Mouse (Mus musculus): Measurements from ENCODE around the gene Larp4.

- TF ChIP-seq MAFK (IDR thresholded peaks at IDR 0.05; ENCODE audit: insufficient read depth, low read depth, low read length) (peak; percentile 99), ZC3H11A (IDR thresholded peaks at IDR 0.05; ENCODE audit: borderline replicate concordance, low read depth, low read length) (peak; percentile 53; the same call in 1 of the 2 replicates), CHD2 (IDR thresholded peaks at IDR 0.05; ENCODE audit: low read depth, low read length) (no peak)
These were observed 53.1 kb downstream of the Larp4 start for GRCm38 (mm10) chr15:100022923-100023322.

Measured in ES-E14 (cell line).